Mouse (Mus musculus) cerebellum, postnatal 14 days (tissue): ENCODE results near the gene Zscan4-ps3.
"Not testable (repeated sequence)": the region's sequence is repeated elsewhere in the genome, so short reads cannot be mapped to it uniquely, and the experiment has no call there.

ENCODE experiments used
- DNase-seq, 2 experiments: peaks; one replicate each; pipeline ENCODE4 v3.0.0; 2021; ENCODE audit warnings: mixed read lengths in 2 of 2

The Zscan4-ps3 gene

GRCm38 (mm10) chr7:11609008-11609407 is at the start of gene Zscan4-ps3:
Gene Zscan4-ps3 (plus strand): TSS chr7:11609308.
- DNase-seq, result not testable (repeated sequence)

GRCm38 (mm10) chr7:11617082-11617481 is 8.0 kb downstream of the Zscan4-ps3 start:
- peak in 1 of 2 experiments; percentile 1 for DNase-seq
